Mouse (Mus musculus) testis, adult 2 months (tissue): ENCODE results near the gene Ms4a15.

Source experiments
- CTCF ChIP-seq: fragments of 200-500 bp; IDR thresholded peaks from 2 replicates; pipeline ENCODE4 v1.5.1; 2012; ENCODE audit warnings: low read depth, mild to moderate bottlenecking, inconsistent platforms, low read length, moderate library complexity; ENCODE audit not compliant: control insufficient read depth, insufficient read depth, insufficient replicate concordance
- POLR2A ChIP-seq: fragments of 200-500 bp; IDR thresholded peaks from 2 replicates; pipeline ENCODE4 v1.6.1; 2012; ENCODE audit warnings: low read depth, mild to moderate bottlenecking, inconsistent platforms, low read length, moderate library complexity; ENCODE audit not compliant: control insufficient read depth

DNA sequence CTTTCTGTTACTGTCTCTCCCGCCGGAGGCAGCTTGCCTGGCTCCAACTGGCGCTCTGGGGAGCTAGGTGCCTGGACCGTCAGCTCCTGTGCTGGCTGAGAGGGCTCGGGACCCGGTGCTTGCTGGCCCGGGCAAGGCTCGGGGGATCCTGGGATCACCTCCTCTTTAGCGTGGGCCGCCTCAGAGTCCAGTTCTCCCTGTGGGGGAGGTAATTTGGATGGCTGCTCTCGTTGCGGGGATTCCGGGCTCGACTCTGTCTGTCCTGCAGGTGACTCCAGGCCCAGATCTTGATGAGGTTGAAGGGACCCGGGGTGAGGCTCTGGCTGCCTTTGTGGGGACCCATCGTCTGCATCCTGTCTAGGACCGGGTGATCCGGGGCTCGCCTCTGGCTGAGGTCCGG is 44.6 kb downstream of the Ms4a15 start:
- TF ChIP-seq CTCF (no peak), POLR2A (no peak)
